Mouse (Mus musculus): ENCODE data around the gene Dnah9. TPM values are rescaled to one million over a fixed set of nuclear protein-coding genes. Genes with fewer than 3 reads are reported as not detected.

The Dnah9 gene
- total RNA-seq, 1 experiment from 2014 or later = not detected

DNA sequence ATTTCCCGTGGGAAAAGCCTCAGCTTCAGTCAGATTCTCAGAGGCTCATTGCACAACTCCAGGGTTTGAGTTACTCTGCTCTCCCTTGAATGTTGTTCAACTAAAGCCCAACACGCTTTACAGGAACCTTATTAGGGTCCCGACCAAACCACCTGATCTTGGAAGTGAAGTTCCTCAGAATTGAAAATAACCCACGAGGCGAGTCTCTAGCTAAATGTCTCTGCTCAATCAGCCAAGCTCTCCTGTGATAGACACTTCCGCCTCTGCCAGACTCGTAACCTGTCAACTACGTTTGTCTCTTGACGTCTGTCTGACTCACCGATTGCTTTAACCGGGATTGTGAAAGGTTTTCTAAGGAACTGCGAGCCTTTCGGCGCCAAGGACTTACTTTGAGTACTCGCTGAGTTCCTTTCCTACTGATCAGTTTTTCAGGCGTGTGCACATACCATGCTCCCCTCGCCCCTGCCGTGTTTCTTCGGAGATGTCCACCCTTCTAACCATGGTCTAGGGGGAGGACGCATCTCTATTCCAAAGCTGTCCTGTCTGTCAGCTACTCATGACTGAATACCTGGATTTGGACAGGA lies 361.9 kb downstream of the Dnah9 start:
- peak; percentile 66 for ATAC-seq (replicated peaks; ENCODE audit: low read depth, poor library complexity, severe bottlenecking)

DNA sequence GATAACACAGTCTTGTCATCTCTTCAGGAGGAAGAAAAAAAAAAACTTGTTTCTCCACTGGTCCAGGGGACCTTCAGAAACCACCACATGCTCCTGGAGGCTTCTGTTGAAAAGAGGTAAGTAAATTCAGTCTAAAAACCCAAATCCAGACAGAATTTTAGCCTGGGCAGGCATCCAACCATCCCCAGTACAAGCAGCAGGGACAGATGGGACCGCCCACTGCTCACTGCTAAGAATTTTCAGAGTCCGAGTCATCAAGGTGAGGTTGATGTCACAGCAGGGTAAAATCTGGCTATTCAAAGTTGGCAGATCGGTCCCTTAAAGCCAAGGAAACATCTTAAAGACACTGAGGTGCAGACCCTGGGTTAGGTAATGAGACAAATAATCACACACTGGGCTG lies 366.5 kb downstream of the Dnah9 start:
- no peak for ATAC-seq (replicated peaks; ENCODE audit: low read depth, poor library complexity, severe bottlenecking)

DNA sequence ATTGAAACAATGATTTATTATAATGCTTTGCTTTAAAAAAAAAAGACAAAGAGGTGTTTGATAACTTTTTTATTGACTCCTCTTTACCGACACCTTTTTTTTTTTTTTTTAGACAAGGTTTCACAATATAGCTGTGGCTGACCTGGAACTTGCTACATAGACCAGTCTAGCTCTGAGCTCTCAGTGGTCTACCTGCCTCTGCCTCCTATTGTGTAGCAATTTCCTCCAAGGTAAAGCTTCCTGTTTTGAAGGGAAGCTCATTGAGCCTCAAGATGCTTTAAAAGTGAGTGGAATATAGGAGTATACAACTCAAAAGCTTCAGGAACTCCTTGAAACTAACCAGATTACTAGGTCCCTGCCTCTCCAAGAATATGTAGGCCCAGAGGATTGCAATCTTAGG lies 372.5 kb downstream of the Dnah9 start:
- ATAC-seq (replicated peaks; ENCODE audit: low read depth, poor library complexity, severe bottlenecking) = peak; percentile 31; the same call in 1 of the 2 replicates

DNA sequence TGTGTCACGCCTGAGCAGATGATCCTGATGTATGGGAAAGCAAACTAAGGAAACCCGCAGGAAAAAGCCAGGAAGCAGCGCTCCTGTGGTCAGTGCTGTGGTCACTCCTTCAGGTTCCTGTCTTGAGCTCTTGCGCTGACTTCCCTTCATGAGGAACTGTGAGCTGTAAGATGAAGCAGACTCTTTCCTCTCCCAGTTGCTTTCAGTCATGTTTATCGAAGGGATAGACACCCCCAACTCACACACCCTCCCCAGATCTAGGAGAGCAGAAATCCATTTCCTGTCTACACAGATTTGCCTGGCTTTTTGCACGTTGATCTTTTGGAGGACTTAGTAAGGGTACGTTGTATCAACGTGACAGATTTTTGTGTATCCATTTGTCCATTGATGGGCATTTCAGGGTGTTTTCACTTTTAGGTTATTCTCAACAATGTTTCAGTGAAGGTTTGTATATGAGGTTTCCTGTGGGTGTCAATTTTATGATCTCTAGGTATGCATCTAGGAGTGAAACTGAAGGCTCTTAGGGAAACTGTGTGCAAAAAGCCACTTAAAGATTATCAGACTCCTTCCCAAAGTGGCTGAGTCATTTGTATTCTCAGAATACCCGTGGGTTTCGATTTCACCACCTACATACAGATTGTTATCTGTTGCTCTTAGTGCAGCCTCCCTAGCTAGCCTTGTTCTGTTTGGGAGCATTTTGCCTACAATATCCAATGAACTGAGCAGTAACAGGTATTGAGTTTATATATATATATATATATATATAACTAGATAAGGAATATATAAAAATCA lies 373.7 kb downstream of the Dnah9 start:
- ATAC-seq (replicated peaks; ENCODE audit: low read depth, poor library complexity, severe bottlenecking) = peak; percentile 85

DNA sequence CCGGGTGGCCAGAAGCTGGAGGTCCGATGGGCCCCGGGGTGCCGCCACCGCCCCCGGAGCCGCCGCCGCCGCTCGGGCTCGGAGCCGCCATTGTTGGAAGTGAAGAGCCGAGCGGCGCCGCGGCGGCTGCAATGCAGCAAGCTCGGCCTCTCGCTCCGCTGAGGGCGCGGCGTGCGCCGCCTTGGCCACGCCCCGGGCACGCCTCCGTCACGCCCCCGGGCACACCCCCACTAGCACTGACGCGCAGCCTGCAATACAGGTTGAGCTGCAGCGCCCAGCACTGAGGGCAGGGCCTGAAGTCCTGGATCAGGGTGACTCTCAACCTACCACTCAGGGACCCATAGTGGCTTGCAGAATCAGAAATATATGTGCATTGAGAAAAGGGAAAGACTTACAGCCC lies 380.2 kb downstream of the Dnah9 start, which contains the start of gene Map2k4:
TSS of gene Map2k4 (minus strand) at position 144 of the 400 bp plus-strand sequence.
- ATAC-seq (replicated peaks; ENCODE audit: low read depth, poor library complexity, severe bottlenecking) = peak; percentile 98

DNA sequence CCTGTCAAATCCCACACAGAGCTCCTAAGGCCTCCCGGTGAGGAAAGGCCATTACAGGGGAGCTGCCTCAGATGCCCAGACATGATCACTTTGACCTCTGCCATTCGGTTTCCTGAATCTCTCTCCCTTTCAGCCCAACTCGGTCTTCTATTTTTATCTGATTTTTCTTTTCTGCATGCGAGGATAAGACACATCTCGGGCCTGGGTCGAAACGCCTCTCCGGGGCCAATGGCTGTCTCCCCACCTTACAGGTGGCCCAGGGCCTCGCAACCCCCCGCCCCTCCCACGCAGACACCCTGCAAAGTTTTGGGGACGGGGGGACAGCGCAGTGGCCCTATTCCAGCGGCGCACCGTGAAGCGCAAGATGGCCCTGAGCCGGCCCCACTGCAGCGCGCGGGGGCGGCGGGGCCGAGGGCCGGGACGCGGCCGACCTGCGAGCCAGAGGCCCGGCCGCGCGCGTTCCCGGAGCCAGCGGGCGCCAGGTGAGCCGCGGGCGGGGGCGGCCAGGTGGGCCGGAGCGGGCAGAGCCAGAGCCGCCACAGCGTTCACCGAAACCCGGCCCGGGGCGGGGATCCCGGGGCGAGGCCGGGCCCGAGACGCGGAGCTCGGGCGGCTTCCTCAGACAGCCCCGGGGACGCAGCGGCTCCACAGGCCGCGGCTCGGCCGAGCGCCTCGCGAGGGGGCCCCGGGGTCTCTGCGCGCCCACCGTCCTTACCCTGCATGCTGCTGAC lies 380.8 kb downstream of the Dnah9 start:
- peak; percentile 20; the same call in 1 of the 2 replicates for ATAC-seq (replicated peaks; ENCODE audit: low read depth, poor library complexity, severe bottlenecking)

DNA sequence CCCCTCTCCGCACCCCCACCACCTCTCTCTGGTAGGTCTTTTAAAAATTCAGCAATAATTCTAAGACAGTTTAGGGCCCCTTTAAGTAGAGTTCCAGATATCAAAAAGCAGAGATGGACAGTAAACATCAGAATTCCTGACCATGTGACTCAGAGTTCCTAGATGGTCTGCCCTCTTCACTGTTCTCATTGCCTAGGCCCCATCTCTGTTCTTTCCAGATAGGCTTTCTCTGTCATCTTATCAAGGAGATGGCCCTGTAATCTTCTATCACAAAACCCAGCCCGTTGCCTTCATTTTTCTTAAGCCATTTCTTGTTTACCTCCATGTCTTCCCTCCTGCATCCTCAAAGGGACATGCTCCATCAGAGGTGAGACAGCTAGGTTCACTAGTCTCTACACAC lies 382.2 kb downstream of the Dnah9 start:
- ATAC-seq (replicated peaks; ENCODE audit: low read depth, poor library complexity, severe bottlenecking) = no peak

DNA sequence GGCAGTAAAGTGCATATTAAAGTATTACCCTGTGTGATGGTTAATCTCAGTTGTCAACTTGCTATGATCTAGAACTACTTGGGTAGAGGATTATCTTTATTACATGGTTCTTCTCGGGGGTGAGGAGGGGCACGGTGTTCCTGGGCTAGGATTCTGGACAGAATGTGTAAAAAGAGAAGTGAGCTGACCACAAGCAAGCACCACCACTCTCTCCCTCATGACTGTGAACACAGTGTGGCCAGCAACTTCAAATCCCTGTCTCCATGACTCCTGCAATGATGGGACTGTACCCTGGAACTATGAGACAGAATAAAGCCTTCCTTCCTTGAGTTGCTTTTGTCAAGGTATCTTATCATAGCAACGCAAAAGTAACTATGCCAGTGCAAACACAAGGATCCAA lies 386.8 kb downstream of the Dnah9 start:
- ATAC-seq (replicated peaks; ENCODE audit: low read depth, poor library complexity, severe bottlenecking) = peak; percentile 65

Measured in common myeloid progenitor, adult 5-6 weeks (primary cell).